Mouse (Mus musculus): ENCODE measurements around the gene Tcaim. TPM values are rescaled to one million over a fixed set of nuclear protein-coding genes. Genes with fewer than 3 reads are reported as not detected.

Tcaim gene
- polyA plus RNA-seq (2015; fragmentation: Nextera tagmentation; extraction: Ambion mirVana): 7.7 and 8.5 TPM in 2 replicates

DNA sequence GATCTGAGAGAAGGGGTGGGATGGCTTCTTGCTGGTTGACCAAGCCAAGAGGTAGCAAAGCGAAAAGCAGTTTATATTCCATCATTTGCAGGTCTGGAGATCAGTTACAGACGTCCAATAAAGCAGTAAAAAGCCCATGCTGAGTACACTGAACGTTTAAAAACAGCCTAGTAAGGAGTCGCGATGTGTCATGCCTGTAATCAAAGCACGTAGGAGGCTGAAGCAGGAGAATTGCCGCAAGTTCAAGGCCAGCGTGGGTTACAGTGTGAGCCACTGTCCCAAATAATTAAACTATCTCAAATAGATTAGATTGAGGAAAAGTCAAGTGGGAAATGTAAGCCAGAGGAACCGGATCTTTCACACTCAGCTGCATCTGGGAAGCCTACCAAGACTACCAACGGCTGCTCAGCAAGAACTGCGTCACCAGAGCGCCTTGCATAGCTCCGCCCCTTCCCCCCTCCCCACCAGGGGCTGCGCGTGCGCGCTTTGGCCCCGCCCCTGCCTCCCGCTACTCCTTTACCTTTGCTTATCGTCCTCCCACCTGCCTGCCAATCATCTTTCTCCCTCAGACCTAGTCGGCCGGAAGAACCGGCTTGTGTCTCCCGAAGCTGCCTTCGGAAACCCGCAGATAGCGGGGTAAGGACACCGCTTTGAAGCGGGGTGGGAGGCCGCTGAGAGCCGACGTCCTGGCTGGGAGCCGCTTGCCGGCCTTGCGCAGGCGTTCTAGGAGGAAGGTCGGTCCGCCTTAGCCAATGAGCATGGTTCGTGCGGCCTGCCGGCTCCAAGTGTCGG, at the start of gene Tcaim:
Gene Tcaim, plus strand, starts transcription at position 487 of the 792 bp plus-strand sequence.
- ATAC-seq (ENCODE audit: low FRiP score, low read depth): peak; percentile 99
- Histone ChIP-seq H3K9ac (peak within 1 kb of the TSS; percentile 77), H3K4me3 (peak within 1 kb of the TSS; percentile 53), H3K36me3 (no peaks in the 10 kb centered on the region), H3K27ac (replicated peaks) (peak within 1 kb of the TSS; percentile 91), H3K9me3 (no peaks in the 10 kb centered on the region), H3K27me3 (no peaks in the 10 kb centered on the region), H3K4me1 (replicated peaks) (peaks cover 10% of the 10 kb centered on the region), H3K4me2 (peak within 1 kb of the TSS; percentile 90)
- WGBS: 7% methylated on average over 42 of the region's 42 CpGs

DNA sequence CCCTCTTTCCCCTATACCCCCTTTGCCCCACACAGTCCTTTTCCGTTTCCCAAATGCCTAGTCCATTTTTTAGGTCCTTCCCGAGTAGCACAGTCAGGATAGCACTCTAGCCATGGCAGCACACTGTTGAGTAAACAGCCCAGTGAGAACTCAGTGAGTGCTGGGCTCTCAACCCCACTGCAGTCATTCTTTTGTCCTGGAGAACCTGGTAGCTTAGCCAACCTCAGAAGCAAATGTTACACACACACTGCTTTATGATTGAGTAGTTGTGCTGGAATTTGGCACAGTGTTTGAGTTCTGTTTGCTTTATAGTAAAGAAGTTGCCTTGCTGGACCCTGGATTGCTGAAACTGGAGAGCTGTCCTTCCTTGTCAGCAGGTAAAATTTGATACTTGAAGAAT, 47.7 kb upstream of the Tcaim start:
- Histone ChIP-seq H3K36me3 (no peaks in the 10 kb centered on the region), H3K4me2 (no peak overlapping the region), H3K27me3 (no peaks in the 10 kb centered on the region), H3K9ac (no peak overlapping the region), H3K27ac (replicated peaks) (no peak overlapping the region), H3K4me3 (no peak overlapping the region), H3K9me3 (no peaks in the 10 kb centered on the region), H3K4me1 (replicated peaks) (no peaks in the 10 kb centered on the region)
- 55% methylated on average over 2 of the region's 2 CpGs for WGBS
- ATAC-seq (ENCODE audit: low FRiP score, low read depth): no peak

DNA sequence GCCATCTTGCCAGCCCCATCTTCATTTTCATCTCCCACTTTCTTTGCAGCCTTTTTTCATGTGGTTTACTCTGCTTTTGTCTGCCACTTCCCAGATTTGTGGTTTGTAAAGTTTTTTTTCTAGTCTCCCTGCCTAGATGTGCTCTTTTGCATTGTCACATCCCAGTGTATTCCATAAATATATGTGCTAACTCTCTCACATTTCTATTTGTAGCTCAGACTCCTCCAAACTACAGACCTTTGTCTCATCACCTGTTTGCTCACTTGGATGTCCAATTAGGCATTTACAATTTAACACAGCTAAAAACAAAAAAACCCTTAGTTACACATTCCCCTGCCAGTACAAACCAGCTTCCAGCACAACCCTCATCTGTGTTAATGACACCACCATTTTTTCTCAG, 45.2 kb upstream of the Tcaim start:
- Histone ChIP-seq H3K4me2 (no peak overlapping the region), H3K9me3 (no peaks in the 10 kb centered on the region), H3K36me3 (no peaks in the 10 kb centered on the region), H3K27ac (replicated peaks) (no peak overlapping the region), H3K9ac (no peak overlapping the region), H3K27me3 (no peaks in the 10 kb centered on the region), H3K4me1 (replicated peaks) (no peaks in the 10 kb centered on the region), H3K4me3 (no peak overlapping the region)
- ATAC-seq (ENCODE audit: low FRiP score, low read depth): no peak

DNA sequence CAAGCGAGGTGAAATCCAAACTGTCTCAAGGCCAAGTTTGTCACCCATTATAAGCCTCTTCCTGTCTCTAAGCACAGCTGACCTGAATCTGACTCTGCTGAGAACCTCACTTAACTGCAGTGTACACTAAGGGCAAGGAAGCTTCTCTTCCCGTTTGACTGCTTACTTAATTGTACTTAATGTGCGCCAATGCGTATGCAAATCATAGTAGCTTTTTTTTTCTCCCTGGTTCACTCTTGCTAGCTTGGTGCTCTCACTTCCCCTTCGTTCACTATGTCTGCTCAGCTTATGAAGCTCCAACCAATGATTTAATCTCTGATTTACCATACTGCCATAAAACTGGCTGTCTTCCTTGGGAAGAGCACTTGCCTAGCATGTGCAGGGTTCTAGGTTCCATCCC, 20.1 kb upstream of the Tcaim start:
- Histone ChIP-seq H3K27ac (replicated peaks) (no peak overlapping the region), H3K4me1 (replicated peaks) (no peaks in the 10 kb centered on the region), H3K27me3 (no peaks in the 10 kb centered on the region), H3K4me2 (no peak overlapping the region), H3K4me3 (no peak overlapping the region), H3K36me3 (no peaks in the 10 kb centered on the region), H3K9me3 (no peaks in the 10 kb centered on the region), H3K9ac (no peak overlapping the region)
- 82% methylated on average over 5 of the region's 5 CpGs for WGBS
- no peak for ATAC-seq (ENCODE audit: low FRiP score, low read depth)

DNA sequence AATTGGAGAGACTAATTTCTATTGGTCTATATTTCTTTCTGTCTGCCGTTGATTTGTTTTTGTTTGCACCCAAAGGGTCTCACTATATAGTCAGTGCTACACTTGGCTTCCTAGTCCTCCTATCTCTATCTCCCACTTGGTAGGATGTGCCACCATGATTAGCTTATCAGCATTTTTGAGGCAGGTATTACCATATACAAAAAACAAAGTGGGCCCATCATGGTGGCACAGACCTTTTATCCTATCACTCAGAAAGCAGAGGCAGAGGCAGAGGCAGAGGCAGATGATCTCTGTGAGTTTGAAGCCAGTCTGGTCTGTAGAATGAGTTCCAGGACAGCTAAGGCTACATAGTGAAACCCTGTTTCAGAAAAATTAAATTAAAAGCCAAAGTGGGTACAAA, 18.8 kb upstream of the Tcaim start:
- H3K36me3 ChIP-seq: no peaks in the 10 kb centered on the region
- ATAC-seq (ENCODE audit: low FRiP score, low read depth): no peak
- H3K9ac ChIP-seq: no peak overlapping the region
- H3K27me3 ChIP-seq: no peaks in the 10 kb centered on the region
- no peaks in the 10 kb centered on the region for H3K4me1 ChIP-seq (replicated peaks)
- H3K4me3 ChIP-seq: no peak overlapping the region
- WGBS: 98% methylated on average over 1 of the region's 1 CpGs
- no peaks in the 10 kb centered on the region for H3K9me3 ChIP-seq
- no peak overlapping the region for H3K27ac ChIP-seq (replicated peaks)
- no peak overlapping the region for H3K4me2 ChIP-seq

DNA sequence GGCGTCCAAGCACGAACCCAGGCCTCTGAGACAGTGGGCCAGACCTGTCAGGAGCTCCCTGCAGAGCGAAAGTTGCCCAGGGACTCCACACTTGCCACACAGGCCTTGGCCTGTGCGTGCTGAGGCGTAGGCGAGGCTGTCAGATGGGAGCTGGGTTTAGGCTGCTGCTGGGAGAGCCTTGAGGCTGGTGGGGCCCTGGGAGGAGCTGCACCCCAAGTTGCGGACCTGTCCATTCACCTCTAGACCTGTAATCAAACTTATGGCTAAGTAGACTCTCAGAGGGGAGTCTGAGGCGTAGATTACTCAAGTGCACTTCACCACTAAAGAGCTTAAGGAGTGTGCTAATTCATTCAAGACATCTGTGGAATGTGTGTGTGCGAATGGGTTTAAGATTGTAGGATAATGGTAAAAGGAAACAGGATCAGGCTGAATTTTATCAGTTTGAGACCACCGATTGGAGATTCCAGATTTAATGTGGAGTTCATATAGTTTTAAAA, 554 bp downstream of the Tcaim start:
- ATAC-seq (ENCODE audit: low FRiP score, low read depth): no peak
- H3K9me3 ChIP-seq: no peaks in the 10 kb centered on the region
- WGBS: 18% methylated on average over 10 of the region's 10 CpGs
- peak overlapping the region; percentile 91 for H3K27ac ChIP-seq (replicated peaks)
- peaks cover 10% of the 10 kb centered on the region for H3K4me1 ChIP-seq (replicated peaks)
- peak overlapping the region; percentile 77 for H3K9ac ChIP-seq
- peak overlapping the region; percentile 53 for H3K4me3 ChIP-seq
- H3K36me3 ChIP-seq: no peaks in the 10 kb centered on the region
- H3K4me2 ChIP-seq: peak overlapping the region; percentile 90
- no peaks in the 10 kb centered on the region for H3K27me3 ChIP-seq

DNA sequence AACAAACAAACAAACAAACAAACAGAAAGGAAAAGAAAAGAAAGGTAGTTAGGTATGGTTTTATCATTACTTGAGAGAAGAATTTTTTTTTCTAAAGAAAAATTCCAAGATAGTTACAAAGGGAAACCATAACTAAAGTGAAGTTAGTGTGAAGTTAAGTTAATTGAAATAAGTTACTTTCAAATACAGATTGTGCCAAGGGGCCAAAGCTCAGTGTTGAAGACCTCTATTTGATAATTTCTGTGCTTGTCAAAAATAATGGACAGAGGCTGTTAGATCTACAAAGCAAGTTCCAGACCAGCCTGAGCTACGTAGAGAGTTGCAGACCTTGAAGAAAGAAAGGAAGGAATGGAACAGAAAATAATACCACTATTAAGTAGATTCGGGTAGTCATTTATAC, 1.8 kb downstream of the Tcaim start:
- no peaks in the 10 kb centered on the region for H3K9me3 ChIP-seq
- no peak overlapping the region for H3K27ac ChIP-seq (replicated peaks)
- no peak overlapping the region for H3K4me2 ChIP-seq
- ATAC-seq (ENCODE audit: low FRiP score, low read depth): no peak
- H3K27me3 ChIP-seq: no peaks in the 10 kb centered on the region
- 0 out of 2 replicates have a peak, but pooled peaks cover 6% of the 10 kb centered on the region for H3K36me3 ChIP-seq
- 94% methylated on average over 2 of the region's 2 CpGs for WGBS
- no peak overlapping the region for H3K9ac ChIP-seq
- H3K4me3 ChIP-seq: no peak overlapping the region
- H3K4me1 ChIP-seq (replicated peaks): peaks cover 10% of the 10 kb centered on the region

DNA sequence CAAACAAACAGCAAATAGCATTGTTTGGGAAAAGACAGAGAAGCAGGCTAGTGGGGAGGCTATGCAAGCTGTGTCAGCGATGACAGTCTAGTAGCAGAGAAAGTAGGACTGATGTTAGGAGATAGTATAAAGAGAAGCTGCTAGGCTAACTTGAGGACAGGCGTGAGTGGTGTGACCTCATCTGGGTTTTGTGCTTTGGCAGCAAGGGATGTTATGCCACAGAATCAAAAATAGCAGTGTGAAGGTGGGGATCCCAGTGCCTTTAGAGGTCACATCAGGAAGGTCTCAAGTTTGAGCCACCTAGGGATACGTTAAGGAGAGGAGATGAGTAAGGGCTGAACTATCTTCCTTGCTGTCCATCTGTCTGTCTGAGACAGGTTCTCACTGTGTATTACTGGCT, 4.9 kb downstream of the Tcaim start:
- WGBS: 95% methylated on average over 3 of the region's 3 CpGs
- no peak overlapping the region for H3K4me2 ChIP-seq
- no peak overlapping the region for H3K9ac ChIP-seq
- H3K27me3 ChIP-seq: no peaks in the 10 kb centered on the region
- no peak for ATAC-seq (ENCODE audit: low FRiP score, low read depth)
- H3K4me1 ChIP-seq (replicated peaks): peaks cover 10% of the 10 kb centered on the region
- H3K36me3 ChIP-seq: peaks cover 14% of the 10 kb centered on the region; the same call in 1 of the 2 replicates
- H3K9me3 ChIP-seq: no peaks in the 10 kb centered on the region
- H3K4me3 ChIP-seq: no peak overlapping the region
- no peak overlapping the region for H3K27ac ChIP-seq (replicated peaks)

DNA sequence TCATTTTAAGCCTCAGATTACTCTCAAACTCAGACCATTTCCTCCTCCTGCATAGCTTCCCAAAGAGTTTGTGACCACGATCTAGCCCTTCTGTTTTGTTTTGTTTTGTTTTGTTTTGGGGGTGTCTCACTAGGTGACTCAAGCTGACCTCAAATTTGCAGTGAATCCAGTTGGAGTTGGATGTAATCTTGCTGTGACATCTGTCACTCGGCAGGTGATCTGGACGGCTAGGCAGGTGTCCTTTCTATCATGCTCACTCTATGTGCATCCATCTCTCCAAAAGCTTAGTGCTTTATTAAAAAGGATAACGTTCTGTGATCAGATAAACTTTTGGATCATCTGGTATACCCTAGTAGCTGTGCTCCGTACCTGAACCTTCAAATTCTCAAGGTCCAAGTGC, 7.0 kb downstream of the Tcaim start:
- Histone ChIP-seq H3K4me2 (no peak overlapping the region), H3K9ac (no peak overlapping the region), H3K4me1 (replicated peaks) (no peaks in the 10 kb centered on the region), H3K4me3 (no peak overlapping the region), H3K27ac (replicated peaks) (no peak overlapping the region), H3K36me3 (peaks cover 27% of the 10 kb centered on the region), H3K9me3 (no peaks in the 10 kb centered on the region), H3K27me3 (no peaks in the 10 kb centered on the region)
- WGBS: 86% methylated on average over 5 of the region's 5 CpGs
- no peak for ATAC-seq (ENCODE audit: low FRiP score, low read depth)

DNA sequence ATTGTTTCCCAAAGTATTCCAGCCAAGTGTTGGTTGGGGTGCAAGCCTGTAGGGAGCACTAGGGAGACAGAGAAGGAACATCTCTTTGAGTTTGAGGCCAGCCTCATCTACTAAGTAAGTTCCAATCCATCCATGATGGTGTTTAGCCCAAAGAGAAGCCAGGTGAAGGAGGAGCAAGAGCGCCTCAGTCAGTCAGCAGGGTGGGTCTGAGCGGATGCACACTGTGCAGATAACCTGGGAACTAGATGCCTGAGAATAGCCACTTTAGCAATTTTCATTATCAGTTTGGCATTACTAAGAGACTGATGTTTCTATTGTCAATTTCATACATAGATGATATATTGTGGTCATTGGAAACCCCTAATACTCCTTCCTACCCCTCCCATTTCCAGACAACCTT, 9.4 kb downstream of the Tcaim start:
- Histone ChIP-seq H3K4me2 (no peak overlapping the region), H3K9ac (no peak overlapping the region), H3K27ac (replicated peaks) (no peak overlapping the region), H3K4me3 (no peak overlapping the region), H3K27me3 (no peaks in the 10 kb centered on the region), H3K9me3 (no peaks in the 10 kb centered on the region), H3K36me3 (peaks cover 39% of the 10 kb centered on the region), H3K4me1 (replicated peaks) (no peaks in the 10 kb centered on the region)
- WGBS: 100% methylated on average over 2 of the region's 2 CpGs
- ATAC-seq (ENCODE audit: low FRiP score, low read depth): no peak

DNA sequence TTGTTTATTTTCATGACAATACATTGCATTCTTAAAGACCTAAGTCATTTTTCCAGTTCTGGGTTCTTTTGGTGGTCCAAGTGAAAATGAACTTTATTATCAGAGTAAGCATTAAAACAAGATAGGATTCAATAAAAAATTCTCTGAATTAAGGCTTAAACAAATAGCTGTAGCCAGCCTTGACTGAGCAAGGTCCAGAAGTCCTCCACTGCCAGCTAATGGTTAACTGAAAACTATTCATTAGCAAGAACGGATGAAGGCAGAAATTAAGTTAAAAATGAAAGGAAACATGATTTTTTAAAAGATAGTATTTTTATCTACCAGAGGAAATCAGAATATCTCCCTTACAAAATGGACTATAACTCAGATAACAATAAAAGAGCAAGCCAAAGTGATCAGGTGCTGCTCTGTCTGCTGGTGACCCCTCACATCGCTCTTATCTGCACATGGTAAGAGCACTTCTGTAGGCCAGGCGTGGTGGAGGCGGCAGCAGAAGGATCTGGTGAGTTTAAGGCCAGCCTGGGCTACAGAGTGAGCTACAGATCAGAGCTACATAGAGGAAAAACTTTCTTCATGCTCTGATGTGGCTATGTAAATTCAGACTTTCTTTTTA, 10.0 kb downstream of the Tcaim start:
- no peak for ATAC-seq (ENCODE audit: low FRiP score, low read depth)
- H3K4me1 ChIP-seq (replicated peaks): no peaks in the 10 kb centered on the region
- H3K4me3 ChIP-seq: no peak overlapping the region
- no peaks in the 10 kb centered on the region for H3K27me3 ChIP-seq
- no peak overlapping the region for H3K27ac ChIP-seq (replicated peaks)
- no peak overlapping the region for H3K9ac ChIP-seq
- H3K4me2 ChIP-seq: no peak overlapping the region
- H3K9me3 ChIP-seq: no peaks in the 10 kb centered on the region
- WGBS: 88% methylated on average over 4 of the region's 4 CpGs
- H3K36me3 ChIP-seq: peaks cover 45% of the 10 kb centered on the region

DNA sequence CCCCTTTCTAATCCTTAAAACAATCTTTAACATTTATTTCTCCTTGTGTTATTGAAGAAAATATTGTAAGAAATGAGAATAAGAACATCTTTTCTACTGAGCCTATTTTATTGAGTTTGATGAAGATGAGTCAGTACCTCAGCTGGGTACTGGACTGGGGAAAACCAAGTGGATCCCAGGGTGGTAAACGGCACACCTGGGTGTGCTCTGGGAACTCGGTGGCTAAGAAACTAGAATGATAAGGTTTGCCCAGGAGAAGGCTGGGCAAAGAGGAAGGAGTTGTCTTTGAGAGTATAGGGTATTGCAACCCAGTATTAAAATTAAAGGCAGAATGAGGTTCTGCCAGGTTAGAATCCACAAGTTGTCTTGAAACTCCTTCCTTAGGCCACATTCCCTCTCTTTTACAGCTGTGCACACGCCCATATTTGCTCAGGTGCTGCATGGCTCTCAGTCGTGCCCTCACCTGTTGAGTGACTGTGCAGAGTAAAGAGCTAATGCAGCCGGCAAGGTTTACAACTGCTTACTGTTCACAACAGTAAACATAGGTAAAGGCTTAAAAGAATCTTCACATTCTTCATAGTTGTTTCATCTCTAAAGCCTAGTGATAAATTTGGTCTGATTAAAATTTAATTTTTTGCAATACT, 18.2 kb downstream of the Tcaim start:
- Histone ChIP-seq H3K4me2 (no peak overlapping the region), H3K9me3 (no peaks in the 10 kb centered on the region), H3K27ac (replicated peaks) (no peak overlapping the region), H3K4me1 (replicated peaks) (no peaks in the 10 kb centered on the region), H3K27me3 (no peaks in the 10 kb centered on the region), H3K4me3 (no peak overlapping the region), H3K36me3 (peaks cover 68% of the 10 kb centered on the region), H3K9ac (no peak overlapping the region)
- ATAC-seq (ENCODE audit: low FRiP score, low read depth): no peak
- 88% methylated on average over 5 of the region's 5 CpGs for WGBS

Data from hindbrain, embryonic 15.5 days (tissue).